8 mouse cellular contexts compared by ENCODE assay signal in the genomic region with DNA sequence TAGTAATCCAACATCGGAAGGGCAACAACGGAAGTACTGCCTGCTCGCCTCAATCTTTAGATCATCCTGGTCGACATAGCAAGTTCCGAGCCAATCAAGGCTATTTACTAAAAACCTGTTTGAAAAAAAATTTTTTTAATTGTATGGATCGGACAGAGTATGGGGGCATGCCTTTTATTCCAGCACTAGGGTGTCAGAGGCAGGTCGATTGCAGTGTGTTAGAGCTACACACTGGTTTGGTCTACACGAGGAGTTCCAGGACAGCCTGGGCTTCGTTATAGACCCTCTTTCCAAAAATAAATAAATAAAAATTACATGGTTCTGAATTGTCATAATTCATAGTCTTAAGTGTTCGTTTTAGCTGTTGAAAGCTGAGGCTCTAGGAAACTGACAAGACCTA. TPM values are rescaled to one million over a fixed set of nuclear protein-coding genes. Genes with fewer than 3 reads are reported as not detected.
DNase-seq lines count a peak whose midpoint lies in the region; ATAC-seq and TF ChIP-seq lines count a peak whose summit lies in the region.

No protein-coding gene starts in this region.

- peaks cover 5% of the 10 kb centered on the region; the same call in 1 of the 2 replicates for H3K36me3 ChIP-seq in heart, embryonic 15.5 days
- H3K36me3 ChIP-seq in ES-E14 (ENCODE audit: control insufficient read depth, insufficient read depth, low read length, poor library complexity, severe bottlenecking): peaks cover 2% of the 10 kb centered on the region; the same call in 1 of the 2 replicates
- no peaks in the 10 kb centered on the region for H3K36me3 ChIP-seq in forebrain, embryonic 15.5 days
- H3K36me3 ChIP-seq in liver, postnatal 0 days (replicated peaks; ENCODE audit: insufficient read depth, low read length): peaks cover 4% of the 10 kb centered on the region; the same call in 1 of the 2 replicates

- no peak for ATAC-seq in heart, embryonic 15.5 days (replicated peaks; ENCODE audit: insufficient number of reproducible peaks, insufficient read depth, low FRiP score, low read depth)
- ATAC-seq in forebrain, embryonic 15.5 days (replicated peaks): peak; percentile 41
- no peak for ATAC-seq in liver, postnatal 0 days

- H3K9me3 ChIP-seq in heart, embryonic 15.5 days (replicated peaks): no peaks in the 10 kb centered on the region
- H3K9me3 ChIP-seq in ES-E14 (ENCODE audit: control insufficient read depth, insufficient read depth, low read depth, low read length): no peaks in the 10 kb centered on the region
- no peaks in the 10 kb centered on the region for H3K9me3 ChIP-seq in forebrain, embryonic 15.5 days
- H3K9me3 ChIP-seq in liver, postnatal 0 days (ENCODE audit: low read length): no peaks in the 10 kb centered on the region

- H3K4me2 ChIP-seq in heart, embryonic 15.5 days: peak overlapping the region; percentile 76
- peak overlapping the region; percentile 71 for H3K4me2 ChIP-seq in forebrain, embryonic 15.5 days (replicated peaks)
- H3K4me2 ChIP-seq in liver, postnatal 0 days (ENCODE audit: low read depth, low read length): peak overlapping the region; percentile 76

- in situ Hi-C loops in ES-E14 (cut with MboI; ENCODE audit: low sequenced_read_pairs in 2 of 2, unreplicated experiment in 2 of 2): no loop called here

- peak overlapping the region; percentile 89 for H3K4me3 ChIP-seq in heart, embryonic 15.5 days
- H3K4me3 ChIP-seq in ES-E14 (ENCODE audit: insufficient read depth in 1 of 2, low read depth in 1 of 2, low read length in 2 of 2, poor library complexity in 1 of 2, severe bottlenecking in 1 of 2): peak overlapping the region; percentile 78 to 91
- peak overlapping the region; percentile 95 for H3K4me3 ChIP-seq in forebrain, embryonic 15.5 days
- H3K4me3 ChIP-seq in liver, postnatal 0 days (ENCODE audit: low read depth, low read length): peak overlapping the region; percentile 97

- WGBS in heart, embryonic 15.5 days: 10% methylated on average over 10 of the region's 10 CpGs
- WGBS in forebrain, embryonic 15.5 days: 11% methylated on average over 10 of the region's 10 CpGs
- WGBS in liver, postnatal 0 days (ENCODE audit: insufficient replicate concordance): 9% methylated on average over 10 of the region's 10 CpGs

- H3K4me1 ChIP-seq in heart, embryonic 15.5 days (replicated peaks): peaks cover 15% of the 10 kb centered on the region
- H3K4me1 ChIP-seq in ES-E14 (ENCODE audit: control insufficient read depth in 2 of 2, insufficient read depth in 2 of 2, low read length in 2 of 2, poor library complexity in 1 of 2): peaks cover 5 to 6% of the 10 kb centered on the region in 2 experiments; a peak in 3 of 4 replicates
- peaks cover 24% of the 10 kb centered on the region for H3K4me1 ChIP-seq in forebrain, embryonic 15.5 days
- H3K4me1 ChIP-seq in liver, postnatal 0 days (ENCODE audit: insufficient read depth): peaks cover 11% of the 10 kb centered on the region

- peak overlapping the region; percentile 87 for H3K9ac ChIP-seq in heart, embryonic 15.5 days
- peak overlapping the region; percentile 84 for H3K9ac ChIP-seq in ES-E14 (ENCODE audit: insufficient read depth, low read depth, low read length, poor library complexity, severe bottlenecking)
- peak overlapping the region; percentile 95 for H3K9ac ChIP-seq in forebrain, embryonic 15.5 days (replicated peaks)
- H3K9ac ChIP-seq in liver, postnatal 0 days (replicated peaks): peak overlapping the region; percentile 96

- TF ChIP-seq CTCF in liver, postnatal 0 days (IDR thresholded peaks at IDR 0.05; ENCODE audit: low read depth): no peak

- no peak for DNase-seq in heart, adult 11 months
- DNase-seq in ES-E14 (ENCODE audit: low read depth, low spot score): no peak
- DNase-seq in liver, postnatal 0 days: no peak
- no peak for DNase-seq in gastrocnemius, postnatal 25 days
- DNase-seq in layer of hippocampus, adult 9-11 months: no peak
- DNase-seq in thymus, postnatal 36 days: no peak

- H3K27me3 ChIP-seq in heart, embryonic 15.5 days: no peaks in the 10 kb centered on the region
- H3K27me3 ChIP-seq in forebrain, embryonic 15.5 days: no peaks in the 10 kb centered on the region
- H3K27me3 ChIP-seq in liver, postnatal 0 days (ENCODE audit: insufficient read depth, low read length): no peaks in the 10 kb centered on the region

- no peak for TF ChIP-seq EP300 in liver, postnatal 0 days (IDR thresholded peaks at IDR 0.05; ENCODE audit: low read depth)

- peak overlapping the region; percentile 100 for H3K27ac ChIP-seq in heart, embryonic 15.5 days
- peak overlapping the region; percentile 49; the same call in 1 of the 2 replicates for H3K27ac ChIP-seq in ES-E14 (ENCODE audit: insufficient read depth, low read depth, low read length, poor library complexity, severe bottlenecking)
- peak overlapping the region; percentile 100 for H3K27ac ChIP-seq in forebrain, embryonic 15.5 days (replicated peaks)
- H3K27ac ChIP-seq in liver, postnatal 0 days (ENCODE audit: low read depth): peak overlapping the region; percentile 100

TF ChIP-seq in ES-E14, 5 proteins besides CTCF, POLR2A, EP300 and RAD21:
- no peak for TF ChIP-seq ZC3H11A (IDR thresholded peaks at IDR 0.05; ENCODE audit: borderline replicate concordance, low read depth, low read length)
- TF ChIP-seq CHD2 (IDR thresholded peaks at IDR 0.05; ENCODE audit: low read depth, low read length): no peak
- TF ChIP-seq ZNF384 (IDR thresholded peaks at IDR 0.05; ENCODE audit: low read depth, low read length): no peak
- TF ChIP-seq MAFK (IDR thresholded peaks at IDR 0.05; ENCODE audit: insufficient read depth, low read depth, low read length): no peak
- no peak for TF ChIP-seq HCFC1 (IDR thresholded peaks at IDR 0.05; ENCODE audit: borderline replicate concordance, insufficient read depth, low read length)

RNA-seq across cellular contexts. Expression of gene Eed, which starts 0.8 kb away (rescaled TPM):
- 41.4 and 44.6 TPM in 2 replicates for polyA plus RNA-seq in heart, embryonic 15.5 days (2015; fragmentation: Nextera tagmentation; extraction: Ambion mirVana)
- 259 and 321 TPM in 2 replicates for total RNA-seq in ES-E14 (2012; rRNA removed)
- 41.5 and 44.0 TPM in 2 replicates for polyA plus RNA-seq in forebrain, embryonic 15.5 days (2015; fragmentation: Nextera tagmentation; extraction: Ambion mirVana)
- polyA plus RNA-seq in liver, postnatal 0 days (2015; fragmentation: Nextera tagmentation; extraction: Ambion mirVana): 22.3 and 28.3 TPM in 2 replicates
- 10 to 100 TPM; 21.7 to 30.8 TPM for total RNA-seq in gastrocnemius, postnatal 25 days (2021)

RNA-seq across cellular contexts. Expression of gene Hikeshi, which starts 40.6 kb away (rescaled TPM):
- 95.8 and 109 TPM in 2 replicates for polyA plus RNA-seq in heart, embryonic 15.5 days (2015; fragmentation: Nextera tagmentation; extraction: Ambion mirVana)
- total RNA-seq in ES-E14 (2012; rRNA removed): 117 and 127 TPM in 2 replicates
- polyA plus RNA-seq in forebrain, embryonic 15.5 days (2015; fragmentation: Nextera tagmentation; extraction: Ambion mirVana): 150 and 158 TPM in 2 replicates
- polyA plus RNA-seq in liver, postnatal 0 days (2015; fragmentation: Nextera tagmentation; extraction: Ambion mirVana): 41.1 and 41.3 TPM in 2 replicates
- total RNA-seq in gastrocnemius, postnatal 25 days (2021): 100 to 1,000 TPM in 1 of 2 experiments, 10 to 100 TPM in 1; 87.6 to 108 TPM

Comparison
In these comparisons a context has a peak if more than half of its experiments do, and no peak if none do; other contexts are left out.
1. H3K27ac ChIP-seq: peak in every context shown above with its lines; median percentile 100 in heart, embryonic 15.5 days; 100 in forebrain, embryonic 15.5 days; 100 in liver, postnatal 0 days; 49 in ES-E14.